Mouse (Mus musculus) telencephalon, adult 2 months (tissue): ENCODE measurements at regions not wholly inside any gene's neighbourhood (a gene's known extent, or its start where the extent isn't known, plus 50 kb on each side); places are given as distances from the start of the nearest gene placed in this dataset.

ENCODE experiments used
- DNase-seq: peaks from one replicate; pipeline ENCODE4 v3.0.0-alpha.2; 2011; ENCODE audit warnings: low read depth, low spot score

GRCm38 (mm10) chr8:25392766-25393166 is 568.6 kb upstream of the Adam5 start:
- DNase-seq, result no peak

GRCm38 (mm10) chr8:25389947-25390346 is 565.8 kb upstream of the Adam5 start:
- no peak for DNase-seq

DNA sequence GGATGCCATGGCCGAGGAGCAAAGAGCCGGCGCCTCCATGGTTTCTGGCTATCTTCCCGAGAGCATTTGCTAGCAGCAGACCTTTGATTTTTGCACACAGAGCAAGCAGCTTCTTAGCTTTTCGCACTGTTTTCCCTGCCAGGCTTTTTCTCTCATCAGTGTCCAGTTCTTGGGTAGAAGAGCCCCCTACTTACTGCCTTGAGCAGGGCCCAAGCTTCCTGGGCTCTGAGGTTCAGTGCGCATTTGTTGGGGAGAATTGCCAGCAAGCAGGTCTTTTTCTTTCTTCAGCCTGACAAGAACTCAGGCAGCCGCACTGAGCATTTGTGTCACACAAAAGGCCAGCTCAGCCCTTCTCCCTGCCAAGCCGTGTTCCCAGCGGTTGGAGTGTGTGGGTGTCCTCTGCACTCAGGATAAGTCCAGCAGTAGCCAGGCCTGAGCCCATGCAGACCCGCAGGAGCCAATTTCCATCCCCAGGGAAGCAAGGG is 565.2 kb upstream of the Adam5 start:
- DNase-seq, result no peak

GRCm38 (mm10) chr8:25388811-25389210 is 564.6 kb upstream of the Adam5 start:
- DNase-seq, result peak; percentile 62

DNA sequence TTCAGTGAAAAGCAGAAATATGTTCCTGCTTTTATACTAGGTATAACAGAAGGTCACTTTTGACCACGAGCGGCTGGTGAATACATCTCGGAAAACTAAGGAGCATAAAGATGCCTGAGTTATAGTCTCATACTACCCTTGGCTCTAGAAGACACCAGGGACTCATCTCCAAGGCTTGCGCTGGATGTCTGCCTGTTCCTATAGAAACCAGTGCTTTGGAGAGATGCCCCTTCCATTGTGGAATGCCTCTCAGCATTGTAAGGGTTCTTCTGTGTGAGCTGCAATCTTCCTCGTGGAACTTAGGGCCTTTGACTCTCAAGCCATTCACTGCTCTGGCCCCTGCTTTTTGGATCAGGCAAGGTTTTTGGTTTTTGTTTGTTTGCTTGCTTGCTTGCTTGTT is 561.0 kb upstream of the Adam5 start:
- DNase-seq, result no peak

GRCm38 (mm10) chr8:25384591-25384990 is 560.4 kb upstream of the Adam5 start:
- no peak for DNase-seq

DNA sequence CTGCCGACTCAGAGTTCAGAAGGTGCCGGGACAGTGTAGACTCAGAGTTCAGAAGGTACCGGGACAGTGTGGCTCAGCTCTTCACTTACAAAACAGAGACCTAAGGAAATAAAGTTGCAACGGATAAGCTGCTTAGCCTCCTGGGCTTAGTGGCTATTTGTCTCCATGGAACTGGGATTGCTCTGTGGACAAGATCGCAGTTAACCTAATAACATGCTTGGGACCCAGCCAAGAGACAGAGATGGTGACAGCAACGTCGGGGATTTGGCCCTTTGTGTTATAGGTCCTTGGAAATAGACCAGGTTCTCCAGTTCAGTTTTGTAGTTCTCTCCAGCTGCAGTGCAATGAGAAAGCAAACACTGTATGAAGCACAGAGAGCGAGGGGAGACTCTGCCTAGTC is 549.1 kb upstream of the Adam5 start:
- no peak for DNase-seq

DNA sequence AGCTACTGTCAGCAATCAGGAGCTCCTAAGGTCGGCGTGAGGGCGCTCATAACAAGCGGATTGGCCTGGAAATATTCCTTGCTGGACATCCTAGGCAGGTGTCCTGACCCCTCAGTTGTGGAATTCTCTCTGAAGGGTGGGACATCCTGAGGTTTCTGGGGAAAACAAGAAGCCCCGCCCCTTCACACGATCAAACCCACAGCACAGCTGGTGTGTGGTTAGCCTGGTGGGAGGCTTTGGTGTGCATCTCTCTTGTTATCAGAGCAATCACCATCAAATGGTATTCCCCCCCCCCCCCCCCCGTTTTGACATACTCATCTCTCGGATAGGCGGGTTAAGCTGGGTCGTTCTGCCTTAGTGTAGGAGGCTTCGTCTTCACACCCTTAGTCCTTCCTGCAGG is 546.8 kb upstream of the Adam5 start:
- DNase-seq, result no peak

DNA sequence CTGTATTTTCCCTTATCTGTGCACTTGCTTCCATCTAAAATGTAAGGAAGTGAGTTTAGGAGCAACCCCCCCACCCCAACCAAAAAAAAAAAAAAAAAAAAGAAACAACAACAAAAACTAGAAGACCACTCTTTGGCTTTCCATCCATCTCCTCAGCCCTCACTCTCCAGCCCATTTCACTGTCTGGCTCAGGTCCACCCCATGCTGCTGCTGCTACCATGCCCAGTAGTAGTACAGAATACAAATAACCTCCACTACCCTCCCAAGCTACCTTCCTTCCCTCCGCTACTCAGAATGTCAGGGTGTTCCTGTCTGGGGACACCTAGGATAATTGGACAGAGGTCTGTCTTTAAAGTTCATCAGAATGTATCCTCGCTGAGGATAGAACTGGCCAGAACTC is 545.2 kb upstream of the Adam5 start:
- no peak for DNase-seq

- DNase-seq, result no peak
These were observed 544.5 kb upstream of the Adam5 start for GRCm38 (mm10) chr8:25368561-25369091.

GRCm38 (mm10) chr8:25367806-25368549 is 543.8 kb upstream of the Adam5 start:
- DNase-seq, result no peak

DNA sequence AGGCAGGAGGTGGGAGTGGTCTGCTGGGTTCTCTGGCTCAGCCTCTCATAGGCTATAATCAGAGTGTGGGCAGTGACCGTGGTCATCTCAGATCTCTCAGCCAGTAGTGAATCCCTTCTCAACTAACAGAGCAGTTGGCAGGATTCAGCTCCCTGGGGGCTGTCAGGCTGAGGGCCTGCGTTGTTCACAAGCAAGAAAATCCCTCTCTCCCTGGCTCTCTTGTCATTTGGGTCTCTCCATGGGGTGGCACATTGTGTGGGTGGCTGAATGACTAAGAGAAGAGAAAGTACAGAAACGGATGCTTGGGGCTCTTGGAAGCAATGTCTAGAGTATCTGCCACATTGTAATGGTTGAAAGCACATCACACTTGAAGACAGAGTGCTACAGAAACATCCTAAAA is 542.0 kb upstream of the Adam5 start:
- no peak for DNase-seq

DNA sequence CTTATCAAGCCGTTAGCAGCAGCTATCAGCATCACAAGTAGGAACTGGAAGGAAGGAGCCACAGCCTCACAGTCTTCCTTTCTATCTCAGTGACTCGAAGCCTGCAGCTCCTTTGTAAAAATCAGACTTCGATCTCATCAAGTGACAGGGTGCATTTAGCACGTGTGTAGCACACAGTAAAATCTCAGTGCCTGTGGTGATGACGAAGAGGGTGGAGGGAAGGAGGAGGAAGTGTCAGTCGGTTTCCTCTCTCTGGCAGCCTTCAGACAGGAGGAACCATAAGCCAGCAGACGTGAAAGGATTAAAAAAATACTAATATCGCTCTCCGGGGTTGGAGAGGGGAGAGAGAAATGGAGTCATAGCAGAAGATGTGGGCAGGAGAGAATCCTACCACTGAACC is 538.5 kb upstream of the Adam5 start:
- no peak for DNase-seq

- DNase-seq, result no peak
These were observed 538.0 kb upstream of the Adam5 start for GRCm38 (mm10) chr8:25362146-25362545.

DNA sequence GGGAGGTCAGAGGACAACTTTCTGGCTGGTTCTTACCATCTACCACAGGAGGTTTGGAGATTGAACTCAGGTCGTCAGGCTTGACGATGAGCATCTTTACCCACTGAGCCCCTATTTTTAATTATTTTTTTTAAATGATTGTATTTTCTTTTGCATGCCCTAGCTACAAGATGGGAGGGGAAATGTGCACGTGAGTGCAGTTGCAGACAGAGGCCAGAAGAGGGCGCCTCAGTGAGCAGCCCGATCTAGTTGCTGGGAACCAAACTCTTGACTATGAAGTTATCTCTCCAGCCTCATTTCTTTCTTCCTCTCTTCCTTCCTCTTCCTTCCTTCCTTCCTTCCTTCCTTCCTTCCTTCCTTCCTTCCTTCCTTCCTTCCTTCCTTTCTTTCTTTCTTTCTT is 537.3 kb upstream of the Adam5 start:
- DNase-seq, result no peak

DNA sequence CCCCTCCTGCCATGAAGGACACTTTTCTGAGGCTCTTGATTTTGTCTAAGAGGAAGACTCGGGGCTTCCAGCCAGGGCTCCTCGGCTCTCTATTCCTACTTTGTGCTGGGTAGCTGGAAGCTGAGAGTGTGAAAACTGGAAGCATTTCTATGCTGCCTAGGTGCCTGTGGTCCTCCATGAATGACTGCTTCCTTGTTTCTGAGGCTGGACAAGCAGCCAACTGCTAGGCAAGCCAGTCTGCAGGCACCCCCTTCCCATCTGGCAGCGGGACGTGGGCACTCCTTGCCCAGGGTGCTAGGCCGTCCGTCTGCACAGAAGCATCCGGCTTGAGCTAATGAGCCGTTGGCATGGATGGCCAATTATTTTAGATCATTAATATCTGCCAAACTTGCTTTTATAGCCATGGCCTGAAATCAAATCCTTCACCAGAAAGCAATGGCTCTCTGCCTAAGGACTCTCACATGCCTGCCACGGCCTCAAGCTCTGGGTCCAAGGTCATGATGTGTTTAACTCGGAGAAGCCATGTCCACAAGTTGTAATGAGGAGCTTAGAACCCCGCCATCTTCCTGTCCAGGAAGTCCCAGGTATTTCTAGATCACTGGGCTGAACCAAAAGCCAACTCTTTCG is 534.5 kb upstream of the Adam5 start:
- DNase-seq, result no peak

GRCm38 (mm10) chr8:25353822-25354770 is 529.9 kb upstream of the Adam5 start:
- no peak for DNase-seq

- DNase-seq, result no peak
These were observed 529.2 kb upstream of the Adam5 start for GRCm38 (mm10) chr8:25353405-25353804.

DNA sequence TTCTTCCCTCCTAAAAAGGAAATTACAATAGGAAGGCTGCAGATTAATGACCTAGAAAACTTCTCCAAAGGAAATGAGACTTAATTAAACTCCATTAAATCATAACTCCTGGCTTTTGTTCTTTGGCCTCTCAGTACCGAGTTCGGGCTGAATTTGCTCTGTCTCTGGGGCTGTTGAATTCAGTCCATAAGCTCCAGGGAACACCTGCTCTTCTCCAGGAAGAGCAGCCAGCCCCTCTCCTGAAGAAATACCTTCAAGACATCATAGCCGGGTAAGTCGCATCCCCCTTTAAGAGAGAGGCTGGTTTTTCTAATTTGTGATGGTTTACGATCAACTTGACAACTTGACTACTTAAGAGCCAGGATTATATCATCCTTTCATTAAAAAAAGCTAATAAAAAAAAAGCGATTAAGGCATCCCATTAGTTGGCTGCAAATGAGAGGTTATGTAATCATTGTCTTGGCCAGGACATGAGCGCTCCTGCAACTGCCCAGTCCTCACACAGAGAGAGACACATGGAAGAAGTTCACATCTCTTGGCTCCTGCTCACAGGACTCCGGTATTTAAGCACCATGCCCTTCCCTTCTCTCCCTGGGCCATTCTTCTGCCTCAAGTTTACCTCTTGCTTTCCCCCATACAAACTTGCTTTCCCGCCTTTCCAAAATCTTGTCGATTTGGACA is 524.0 kb upstream of the Adam5 start:
- no peak for DNase-seq

DNA sequence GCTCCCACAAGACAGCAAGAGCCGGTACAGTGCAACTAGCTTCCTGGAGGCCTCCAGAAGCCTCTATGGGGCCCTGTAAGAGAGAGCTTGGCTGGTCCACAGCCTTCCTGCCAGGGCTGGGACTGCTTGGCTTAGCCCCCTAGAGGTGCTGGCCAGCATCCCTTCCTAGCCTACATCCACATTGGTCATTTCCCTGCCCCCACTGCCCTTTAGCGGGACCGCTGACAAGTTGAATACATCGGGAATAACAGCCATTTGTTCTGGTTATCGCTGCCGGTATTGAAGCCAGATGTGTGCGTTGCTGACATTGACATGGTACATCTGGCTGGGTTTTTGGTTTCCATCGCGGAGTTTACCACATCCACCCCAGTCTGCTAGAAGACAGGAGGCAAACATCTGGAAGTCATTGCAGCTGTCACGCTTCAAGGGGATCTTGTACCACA is 519.0 kb upstream of the Adam5 start:
- DNase-seq, result no peak

DNA sequence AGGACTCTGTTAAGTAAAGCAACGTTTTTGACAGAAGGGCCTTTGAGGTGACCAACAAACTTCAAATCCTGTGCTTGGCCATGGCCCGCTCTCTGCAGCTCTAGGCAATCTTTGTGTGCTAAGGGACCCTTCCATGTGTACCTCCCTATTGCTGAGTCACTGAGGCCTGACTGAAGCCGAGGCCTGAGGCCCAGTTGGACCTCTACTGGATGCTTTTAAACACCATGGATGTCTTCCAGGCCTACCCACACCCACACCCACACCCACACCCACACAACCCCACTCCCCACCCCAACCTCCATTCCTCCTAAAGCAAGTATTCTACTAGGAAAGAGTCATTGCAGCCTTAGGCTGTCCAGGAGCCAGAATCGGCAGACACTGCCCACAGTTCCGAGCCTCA is 518.3 kb upstream of the Adam5 start:
- no peak for DNase-seq
